Mouse (Mus musculus): ENCODE results near the gene Inhbe. TPM values are rescaled to one million over a fixed set of nuclear protein-coding genes. Genes with fewer than 3 reads are reported as not detected.
"Not testable (repeated sequence)": the region's sequence is repeated elsewhere in the genome, so short reads cannot be mapped to it uniquely, and the experiment has no call there.

Gene Inhbe
- polyA plus RNA-seq, 1 experiment from 2014 or later = not detected

- WGBS = 8% methylated on average over 29 of the region's 29 CpGs
- Histone ChIP-seq H3K27me3 (replicated peaks) (peaks cover 63% of the 10 kb centered on the region), H3K36me3 (no peaks in the 10 kb centered on the region), H3K9ac (peak overlapping the region; percentile 49; the same call in 1 of the 2 replicates), H3K4me1 (peaks cover 14% of the 10 kb centered on the region), H3K27ac (no peak overlapping the region), H3K4me2 (replicated peaks) (peak overlapping the region; percentile 67), H3K9me3 (no peaks in the 10 kb centered on the region), H3K4me3 (peak overlapping the region; percentile 33)
- no peak for ATAC-seq (ENCODE audit: low FRiP score, low read depth)
These were observed 27.4 kb downstream of the Inhbe start for GRCm38 (mm10) chr10:127326828-127327227.

- Histone ChIP-seq H3K9ac (peak overlapping the region; percentile 49), H3K4me1 (peaks cover 14% of the 10 kb centered on the region), H3K4me3 (peak overlapping the region; percentile 33), H3K9me3 (no peaks in the 10 kb centered on the region), H3K4me2 (replicated peaks) (peak overlapping the region; percentile 67), H3K36me3 (no peaks in the 10 kb centered on the region), H3K27me3 (replicated peaks) (peaks cover 63% of the 10 kb centered on the region), H3K27ac (no peak overlapping the region)
- peak; percentile 44 for ATAC-seq (ENCODE audit: low FRiP score, low read depth)
- under 1% methylated on average over 54 of the region's 54 CpGs for WGBS
These were observed 28.0 kb downstream of the Inhbe start for GRCm38 (mm10) chr10:127326017-127326801.

GRCm38 (mm10) chr10:127325454-127326016 is 28.7 kb downstream of the Inhbe start:
- no peaks in the 10 kb centered on the region for H3K9me3 ChIP-seq
- 0 out of 2 replicates have a peak overlapping the region, but pooled peaks have one; percentile 49 for H3K9ac ChIP-seq
- H3K4me1 ChIP-seq = peaks cover 14% of the 10 kb centered on the region
- H3K27me3 ChIP-seq (replicated peaks) = peaks cover 63% of the 10 kb centered on the region
- WGBS = 23% methylated on average over 14 of the region's 14 CpGs
- H3K4me2 ChIP-seq (replicated peaks) = peak overlapping the region; percentile 67
- peak overlapping the region; percentile 33; the same call in 1 of the 2 replicates for H3K4me3 ChIP-seq
- ATAC-seq (ENCODE audit: low FRiP score, low read depth) = no peak
- H3K27ac ChIP-seq = no peak overlapping the region
- H3K36me3 ChIP-seq = no peaks in the 10 kb centered on the region

GRCm38 (mm10) chr10:127324495-127324894 is 29.7 kb downstream of the Inhbe start:
- Histone ChIP-seq H3K9ac (no peak overlapping the region), H3K4me1 (peaks cover 14% of the 10 kb centered on the region), H3K36me3 (no peaks in the 10 kb centered on the region), H3K4me3 (no peak overlapping the region), H3K27me3 (replicated peaks) (peaks cover 61% of the 10 kb centered on the region), H3K4me2 (replicated peaks) (no peak overlapping the region), H3K27ac (no peak overlapping the region), H3K9me3 (no peaks in the 10 kb centered on the region)
- WGBS = 14% methylated on average over 7 of the region's 7 CpGs
- no peak for ATAC-seq (ENCODE audit: low FRiP score, low read depth)

GRCm38 (mm10) chr10:127323131-127323855 is 30.9 kb downstream of the Inhbe start:
- Histone ChIP-seq H3K4me3 (no peak overlapping the region), H3K36me3 (no peaks in the 10 kb centered on the region), H3K4me1 (peaks cover 14% of the 10 kb centered on the region), H3K9me3 (no peaks in the 10 kb centered on the region), H3K9ac (no peak overlapping the region), H3K27ac (no peak overlapping the region), H3K4me2 (replicated peaks) (no peak overlapping the region), H3K27me3 (replicated peaks) (peaks cover 49% of the 10 kb centered on the region)
- ATAC-seq (ENCODE audit: low FRiP score, low read depth) = no peak
- 75% methylated on average over 17 of the region's 17 CpGs for WGBS

GRCm38 (mm10) chr10:127322669-127323068 is 31.5 kb downstream of the Inhbe start:
- 89% methylated on average over 4 of the region's 4 CpGs for WGBS
- no peak for ATAC-seq (ENCODE audit: low FRiP score, low read depth)
- Histone ChIP-seq H3K4me2 (replicated peaks) (no peak overlapping the region), H3K27me3 (replicated peaks) (peaks cover 43% of the 10 kb centered on the region), H3K27ac (no peak overlapping the region), H3K9me3 (no peaks in the 10 kb centered on the region), H3K36me3 (no peaks in the 10 kb centered on the region), H3K4me1 (peaks cover 14% of the 10 kb centered on the region), H3K4me3 (no peak overlapping the region), H3K9ac (no peak overlapping the region)

GRCm38 (mm10) chr10:127322178-127322577 is 32.0 kb downstream of the Inhbe start:
- H3K4me1 ChIP-seq = peaks cover 14% of the 10 kb centered on the region
- no peaks in the 10 kb centered on the region for H3K9me3 ChIP-seq
- no peak overlapping the region; the same call in 1 of the 2 replicates for H3K4me3 ChIP-seq
- H3K27me3 ChIP-seq (replicated peaks) = peaks cover 38% of the 10 kb centered on the region
- no peak overlapping the region for H3K4me2 ChIP-seq (replicated peaks)
- H3K36me3 ChIP-seq = no peaks in the 10 kb centered on the region
- H3K9ac ChIP-seq = no peak overlapping the region
- H3K27ac ChIP-seq = no peak overlapping the region
- ATAC-seq (ENCODE audit: low FRiP score, low read depth) = no peak
- WGBS = 67% methylated on average over 13 of the region's 13 CpGs

- H3K27me3 ChIP-seq (replicated peaks) = peaks cover 32% of the 10 kb centered on the region
- no peak for ATAC-seq (ENCODE audit: low FRiP score, low read depth)
These were observed 32.6 kb downstream of the Inhbe start, which contains the start of gene Arhgap9 for GRCm38 (mm10) chr10:127321621-127322020. TSS of gene Arhgap9 (plus strand) at chr10:127321964.

GRCm38 (mm10) chr10:127319969-127320368 is 34.2 kb downstream of the Inhbe start:
- 87% methylated on average over 7 of the region's 7 CpGs for WGBS
- Histone ChIP-seq H3K9ac (no peak overlapping the region; the same call in 1 of the 2 replicates), H3K4me1 (no peaks in the 10 kb centered on the region), H3K27ac (no peak overlapping the region), H3K4me2 (replicated peaks) (no peak overlapping the region), H3K4me3 (no peak overlapping the region), H3K9me3 (no peaks in the 10 kb centered on the region), H3K36me3 (no peaks in the 10 kb centered on the region), H3K27me3 (replicated peaks) (peaks cover 16% of the 10 kb centered on the region)
- no peak for ATAC-seq (ENCODE audit: low FRiP score, low read depth)

More at GRCm38 (mm10) chr10:127321621-127322020, 32.6 kb downstream of the Inhbe start, which contains the start of gene Arhgap9:
- no peak within 1 kb of the TSS for H3K4me2 ChIP-seq (replicated peaks)
- H3K4me3 ChIP-seq = no peak within 1 kb of the TSS; the same call in 1 of the 2 replicates
- peaks cover 11% of the 10 kb centered on the region for H3K4me1 ChIP-seq
- H3K27ac ChIP-seq = no peak within 1 kb of the TSS
- WGBS = 72% methylated on average over 3 of the region's 3 CpGs
- no peak within 1 kb of the TSS for H3K9ac ChIP-seq
- H3K36me3 ChIP-seq = no peaks in the 10 kb centered on the region
- no peaks in the 10 kb centered on the region for H3K9me3 ChIP-seq

- Histone ChIP-seq H3K27ac (no peak overlapping the region), H3K9ac (no peak overlapping the region), H3K4me3 (no peak overlapping the region), H3K36me3 (no peaks in the 10 kb centered on the region), H3K9me3 (no peaks in the 10 kb centered on the region), H3K4me2 (replicated peaks) (no peak overlapping the region), H3K27me3 (replicated peaks) (no peaks in the 10 kb centered on the region), H3K4me1 (no peaks in the 10 kb centered on the region)
- 51% methylated on average over 4 of the region's 4 CpGs for WGBS
- no peak for ATAC-seq (ENCODE audit: low FRiP score, low read depth)
These were observed 36.2 kb downstream of the Inhbe start for GRCm38 (mm10) chr10:127318009-127318408.

- 84% methylated on average over 2 of the region's 2 CpGs for WGBS
- Histone ChIP-seq H3K27me3 (replicated peaks) (no peaks in the 10 kb centered on the region), H3K36me3 (no peaks in the 10 kb centered on the region), H3K4me1 (no peaks in the 10 kb centered on the region), H3K9me3 (no peaks in the 10 kb centered on the region), H3K27ac (no peak overlapping the region), H3K4me2 (replicated peaks) (no peak overlapping the region), H3K9ac (no peak overlapping the region), H3K4me3 (no peak overlapping the region)
- no peak for ATAC-seq (ENCODE audit: low FRiP score, low read depth)
These were observed 36.9 kb downstream of the Inhbe start for GRCm38 (mm10) chr10:127317277-127317676.

- not testable (repeated sequence) for ATAC-seq (ENCODE audit: low FRiP score, low read depth); H3K36me3 ChIP-seq; H3K9me3 ChIP-seq; H3K4me2 ChIP-seq (replicated peaks); H3K4me3 ChIP-seq; H3K27me3 ChIP-seq (replicated peaks); H3K27ac ChIP-seq; H3K9ac ChIP-seq
- WGBS = 79% methylated on average over 1 of the region's 1 CpGs
- peaks cover 11% of the 10 kb centered on the region for H3K4me1 ChIP-seq
These were observed 39.3 kb downstream of the Inhbe start for GRCm38 (mm10) chr10:127314950-127315349.

Data from neural tube, embryonic 12.5 days (tissue).